Mouse (Mus musculus): ENCODE results near the gene Rhbdd3.

GRCm38 (mm10) chr11:5140619-5141018 is 41.9 kb downstream of the Rhbdd3 start:
- TF ChIP-seq POLR2A (IDR thresholded peaks at IDR 0.05; ENCODE audit: insufficient read depth, low read length) (no peak), EP300 (IDR thresholded peaks at IDR 0.05; ENCODE audit: insufficient read depth, low read depth, low read length) (no peak), CTCF (IDR thresholded peaks at IDR 0.05; ENCODE audit: low read depth, low read length) (no peak)

All from ES-Bruce4 (cell line).